Mouse (Mus musculus) heart, embryonic 16.5 days (tissue): ENCODE results near the gene Galp. TPM values are rescaled to one million over a fixed set of nuclear protein-coding genes. Genes with fewer than 3 reads are reported as not detected.

Source experiments
- ATAC-seq: fragments of 200-750 bp; cut with Nextera tagmentation; replicated peaks from 2 replicates; pipeline ENCODE4 v1.8.0; 2017; ENCODE audit warnings: moderate number of reproducible peaks; ENCODE audit not compliant: insufficient read depth, low FRiP score; ENCODE audit errors: extremely low read depth
- H3K27ac ChIP-seq: fragments of 300-500 bp; sonication (generic); 2 replicates; pipeline ENCODE4 v1.5.1; 2014; ENCODE audit warnings: mild to moderate bottlenecking, low read length, control low read depth, moderate library complexity
- H3K27me3 ChIP-seq: fragments of 300-500 bp; sonication (generic); 2 replicates; pipeline ENCODE4 v1.6.1; 2014; ENCODE audit warnings: low read length, mixed read lengths; ENCODE audit not compliant: control insufficient read depth, insufficient read depth
- H3K36me3 ChIP-seq: fragments of 300-500 bp; sonication (generic); 2 replicates; pipeline ENCODE4 v1.6.1; 2014; ENCODE audit not compliant: control insufficient read depth, insufficient read depth
- H3K4me1 ChIP-seq: fragments of 300-500 bp; sonication (generic); 2 replicates; pipeline ENCODE4 v1.6.1; 2014; ENCODE audit warnings: low read length, mixed read lengths; ENCODE audit not compliant: control insufficient read depth, insufficient read depth
- H3K4me2 ChIP-seq: fragments of 300-500 bp; sonication (generic); 2 replicates; pipeline ENCODE4 v1.6.1; 2014; ENCODE audit warnings: low read depth, mild to moderate bottlenecking, control low read depth, low read length
- H3K4me3 ChIP-seq: fragments of 300-500 bp; sonication (generic); 2 replicates; pipeline ENCODE4 v1.5.1; 2014; ENCODE audit warnings: mild to moderate bottlenecking, control low read depth, low read length
- H3K9ac ChIP-seq: fragments of 300-500 bp; sonication (generic); 2 replicates; pipeline ENCODE4 v1.6.1; 2014; ENCODE audit warnings: low read length, control low read depth
- H3K9me3 ChIP-seq: fragments of 300-500 bp; sonication (generic); replicated peaks from 2 replicates; pipeline ENCODE4 v1.6.1; 2016; ENCODE audit warnings: low read length; ENCODE audit not compliant: control insufficient read depth
- WGBS: fragments of 180-500 bp; shearing (Covaris S2); extraction: QIAGEN DNeasy Blood & Tissue Kit; methylation state at CpG from one replicate; pipeline ENCODE4 v1.1.7; 2014; 5-methylcytosine and 5-hydroxymethylcytosine counted together
- polyA plus RNA-seq: library from polyadenylated mRNA; unstranded; fragments of >200 nt; fragmentation: Nextera tagmentation; extraction: Ambion mirVana; gene quantifications from 2 replicates; pipeline ENCODE4 v1.2.1, GENCODE M21; 2015

Gene Galp
- polyA plus RNA-seq, 1 experiment from 2014 or later = not detected

DNA sequence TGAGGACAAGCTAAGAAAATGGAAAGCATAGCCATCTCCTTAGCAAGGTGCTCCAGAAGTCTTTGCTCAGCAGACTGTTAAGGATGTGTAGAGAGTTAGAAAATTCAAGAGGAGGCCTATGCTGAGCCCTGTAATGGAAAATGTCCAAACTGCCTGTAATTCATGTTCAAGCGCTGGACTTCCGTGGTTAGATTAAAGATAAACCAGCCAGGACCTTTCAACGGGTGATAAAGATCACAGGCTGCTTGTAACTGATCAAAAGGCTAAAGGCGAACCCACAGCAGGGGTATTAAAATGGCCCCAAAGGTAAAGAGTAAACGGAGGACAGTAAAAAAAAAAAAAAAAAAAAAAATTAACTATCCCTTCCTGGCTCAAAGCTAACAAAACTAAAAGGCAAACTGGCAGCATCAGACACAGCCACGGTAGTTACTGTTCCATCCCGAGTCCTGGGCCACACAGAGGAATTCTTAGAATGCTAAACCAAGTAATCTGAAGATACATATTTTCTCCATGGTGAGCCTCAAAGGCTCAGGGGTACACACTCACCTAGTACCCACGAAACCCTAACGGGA, 39.9 kb upstream of the Galp start:
- peak overlapping the region; percentile 74; the same call in 1 of the 2 replicates for H3K4me3 ChIP-seq
- no peaks in the 10 kb centered on the region for H3K36me3 ChIP-seq
- no peaks in the 10 kb centered on the region for H3K27me3 ChIP-seq
- H3K9ac ChIP-seq = peak overlapping the region; percentile 94
- peak overlapping the region; percentile 79 for H3K4me2 ChIP-seq
- peaks cover 36% of the 10 kb centered on the region for H3K4me1 ChIP-seq
- ATAC-seq = no peak
- peak overlapping the region; percentile 96; the same call in 1 of the 2 replicates for H3K27ac ChIP-seq
- 45% methylated on average over 9 of the region's 9 CpGs for WGBS
- no peaks in the 10 kb centered on the region for H3K9me3 ChIP-seq

DNA sequence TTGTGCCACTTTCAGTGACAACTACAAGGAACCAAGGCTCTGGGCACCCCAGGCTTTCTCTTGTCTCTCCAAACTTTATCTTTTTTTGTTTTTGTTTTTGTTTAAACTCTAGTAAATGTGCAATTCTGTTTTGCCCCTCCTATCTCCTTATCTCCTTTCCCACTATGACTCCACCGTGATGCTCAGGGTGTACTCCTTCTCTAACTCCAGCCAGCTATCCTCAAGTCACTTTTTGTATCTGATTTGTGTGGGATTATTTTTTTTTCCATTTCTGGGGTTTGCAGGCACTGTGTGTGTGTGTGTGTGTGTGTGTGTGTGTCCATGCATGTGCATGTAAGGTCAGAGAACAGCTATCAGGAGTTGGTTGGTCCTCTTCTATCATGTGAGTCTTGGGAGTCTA, 39.4 kb upstream of the Galp start:
- Histone ChIP-seq H3K4me1 (peaks cover 33% of the 10 kb centered on the region), H3K4me2 (no peak overlapping the region), H3K36me3 (no peaks in the 10 kb centered on the region), H3K9ac (no peak overlapping the region), H3K9me3 (no peaks in the 10 kb centered on the region), H3K4me3 (no peak overlapping the region), H3K27me3 (no peaks in the 10 kb centered on the region), H3K27ac (no peak overlapping the region)
- WGBS = 37% methylated on average over 1 of the region's 1 CpGs
- no peak for ATAC-seq

DNA sequence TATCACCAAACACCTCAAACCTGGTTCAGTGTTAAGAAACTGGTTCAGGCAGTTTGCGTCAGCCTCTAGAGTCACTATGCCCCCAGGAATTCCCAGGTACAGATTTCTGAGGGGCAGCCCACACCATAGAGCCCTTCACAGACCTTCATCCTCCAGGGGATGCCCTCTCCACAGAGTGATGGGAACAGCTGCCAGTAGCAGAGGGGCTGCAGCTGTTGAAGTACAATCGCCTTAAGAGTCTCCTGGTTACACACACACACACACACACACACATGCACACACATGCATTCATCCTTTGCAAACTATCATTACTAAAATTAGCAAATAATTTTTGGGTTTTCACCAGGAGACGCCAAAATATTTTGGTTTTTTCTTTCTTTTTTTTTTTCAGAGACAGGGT, 37.3 kb upstream of the Galp start:
- Histone ChIP-seq H3K4me1 (peaks cover 12% of the 10 kb centered on the region), H3K36me3 (no peaks in the 10 kb centered on the region), H3K27ac (no peak overlapping the region), H3K9me3 (no peaks in the 10 kb centered on the region), H3K4me3 (no peak overlapping the region), H3K9ac (no peak overlapping the region), H3K27me3 (no peaks in the 10 kb centered on the region), H3K4me2 (no peak overlapping the region)
- 77% methylated on average over 3 of the region's 3 CpGs for WGBS
- no peak for ATAC-seq

DNA sequence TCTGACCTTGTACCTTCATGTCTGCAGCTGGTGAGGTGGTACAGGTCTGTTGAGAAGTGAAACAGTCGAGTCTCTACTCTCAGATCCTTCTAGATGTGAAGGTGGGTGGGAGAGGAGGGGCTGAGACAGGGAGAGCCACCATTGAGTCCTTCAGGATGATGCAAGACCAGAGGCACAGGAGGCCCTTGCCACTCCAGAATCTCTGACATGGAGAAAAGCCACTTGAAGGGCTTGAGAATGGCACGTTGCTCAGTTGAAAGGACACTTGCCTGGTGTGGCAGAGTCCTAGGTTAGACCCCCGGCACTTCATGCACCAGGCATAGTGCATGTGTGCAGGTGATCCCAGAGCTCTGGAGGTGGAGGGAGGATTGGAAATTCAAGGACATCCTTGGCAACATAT, 35.3 kb upstream of the Galp start:
- Histone ChIP-seq H3K36me3 (no peaks in the 10 kb centered on the region), H3K27ac (no peak overlapping the region), H3K9me3 (no peaks in the 10 kb centered on the region), H3K4me3 (no peak overlapping the region), H3K4me1 (peaks cover 8% of the 10 kb centered on the region), H3K27me3 (no peaks in the 10 kb centered on the region), H3K4me2 (no peak overlapping the region), H3K9ac (no peak overlapping the region)
- WGBS = 44% methylated on average over 3 of the region's 3 CpGs
- ATAC-seq = no peak

DNA sequence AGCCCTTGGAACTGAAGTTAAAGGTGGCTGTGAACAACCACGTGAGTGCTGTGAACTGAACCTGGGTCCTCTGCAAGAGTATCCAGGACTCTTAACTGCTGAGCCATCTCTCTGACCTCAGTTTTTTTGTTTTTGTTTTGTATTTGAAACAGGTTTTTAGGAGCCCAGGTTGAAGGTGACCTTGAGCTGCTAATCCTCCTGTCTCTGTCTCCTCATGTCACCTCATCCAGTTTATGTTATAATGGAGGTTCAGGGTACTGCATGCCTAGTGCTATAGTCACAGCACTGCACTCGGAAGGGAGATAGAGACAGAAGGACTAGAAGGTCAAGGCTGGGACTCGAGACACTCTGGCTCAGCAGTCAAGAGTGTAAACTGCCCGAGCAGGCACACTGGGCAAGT, 34.7 kb upstream of the Galp start:
- no peak for ATAC-seq
- no peaks in the 10 kb centered on the region for H3K27me3 ChIP-seq
- H3K9me3 ChIP-seq = no peaks in the 10 kb centered on the region
- no peak overlapping the region for H3K4me2 ChIP-seq
- H3K9ac ChIP-seq = no peak overlapping the region
- no peak overlapping the region for H3K27ac ChIP-seq
- WGBS = 68% methylated on average over 4 of the region's 4 CpGs
- no peak overlapping the region for H3K4me3 ChIP-seq
- no peaks in the 10 kb centered on the region for H3K36me3 ChIP-seq
- peaks cover 2% of the 10 kb centered on the region; the same call in 1 of the 2 replicates for H3K4me1 ChIP-seq

DNA sequence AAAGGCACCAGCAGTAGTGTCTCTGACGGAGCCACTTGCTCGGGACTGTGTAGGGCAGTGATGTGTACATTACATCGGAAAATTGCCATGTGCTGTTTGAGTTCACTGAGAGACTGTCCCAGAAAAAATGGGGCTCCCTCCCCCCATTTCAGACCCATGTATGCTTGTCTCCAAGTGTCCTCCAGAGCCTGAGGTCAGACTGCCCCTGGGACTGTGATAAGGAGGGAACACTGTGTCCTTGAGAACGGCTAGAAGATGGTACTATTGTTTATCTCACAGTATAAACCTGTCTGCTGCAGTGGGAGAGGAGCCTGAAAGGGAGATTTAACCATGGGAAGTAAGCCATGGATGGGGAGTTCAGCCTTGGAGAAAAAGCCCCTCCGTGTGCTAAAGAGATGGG, 32.2 kb upstream of the Galp start:
- no peak overlapping the region for H3K4me3 ChIP-seq
- no peaks in the 10 kb centered on the region for H3K9me3 ChIP-seq
- H3K27me3 ChIP-seq = no peaks in the 10 kb centered on the region
- no peak overlapping the region for H3K9ac ChIP-seq
- WGBS = 50% methylated on average over 5 of the region's 5 CpGs
- no peaks in the 10 kb centered on the region for H3K36me3 ChIP-seq
- H3K4me2 ChIP-seq = no peak overlapping the region
- no peaks in the 10 kb centered on the region for H3K4me1 ChIP-seq
- ATAC-seq = no peak
- H3K27ac ChIP-seq = no peak overlapping the region

DNA sequence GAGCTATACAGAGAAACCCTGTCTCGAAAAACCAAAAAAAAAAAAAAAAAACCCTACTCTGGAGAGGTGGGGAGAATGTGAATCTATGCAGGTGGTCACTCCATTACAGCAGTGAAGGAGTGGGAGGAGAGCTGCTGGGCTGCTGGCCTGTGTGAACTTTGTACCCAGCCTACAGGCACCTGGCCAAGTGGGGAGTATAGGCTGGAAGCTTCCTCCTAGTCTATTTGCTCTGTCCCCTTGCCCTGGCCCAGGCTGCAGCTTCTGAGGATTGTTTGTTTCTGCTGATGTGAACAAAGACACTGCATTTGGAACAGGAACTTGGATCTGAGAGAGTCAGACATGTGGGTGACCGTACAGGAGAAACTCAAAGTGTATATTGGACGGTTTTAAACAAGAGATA, 27.5 kb upstream of the Galp start:
- Histone ChIP-seq H3K4me1 (peaks cover 8% of the 10 kb centered on the region), H3K27me3 (no peaks in the 10 kb centered on the region), H3K27ac (no peak overlapping the region), H3K4me3 (no peak overlapping the region), H3K4me2 (no peak overlapping the region), H3K9ac (no peak overlapping the region), H3K36me3 (no peaks in the 10 kb centered on the region), H3K9me3 (no peaks in the 10 kb centered on the region)
- no peak for ATAC-seq
- WGBS = 49% methylated on average over 3 of the region's 3 CpGs

DNA sequence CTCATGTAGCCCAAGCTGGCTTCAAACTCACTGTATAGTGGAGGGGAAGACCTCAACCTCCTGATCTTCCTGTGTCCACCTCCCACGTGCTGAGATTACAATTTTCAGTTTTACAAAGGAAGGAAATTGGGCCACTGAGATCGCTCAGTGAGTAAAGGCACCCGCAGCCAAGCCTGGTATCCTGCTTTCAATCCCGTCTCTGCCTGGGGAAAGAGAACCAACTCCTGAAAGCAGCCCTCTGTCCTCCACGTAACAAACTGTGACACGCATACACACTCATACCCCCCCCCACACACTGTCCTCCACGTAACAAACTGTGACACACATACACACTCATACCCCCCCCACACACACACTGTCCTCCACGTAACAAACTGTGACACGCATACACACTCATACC, 26.5 kb upstream of the Galp start:
- no peak overlapping the region for H3K27ac ChIP-seq
- WGBS = 68% methylated on average over 9 of the region's 9 CpGs
- H3K27me3 ChIP-seq = no peaks in the 10 kb centered on the region
- H3K9me3 ChIP-seq = no peaks in the 10 kb centered on the region
- H3K4me2 ChIP-seq = no peak overlapping the region
- peaks cover 15% of the 10 kb centered on the region for H3K4me1 ChIP-seq
- no peak for ATAC-seq
- H3K36me3 ChIP-seq = no peaks in the 10 kb centered on the region
- H3K9ac ChIP-seq = no peak overlapping the region
- H3K4me3 ChIP-seq = no peak overlapping the region

DNA sequence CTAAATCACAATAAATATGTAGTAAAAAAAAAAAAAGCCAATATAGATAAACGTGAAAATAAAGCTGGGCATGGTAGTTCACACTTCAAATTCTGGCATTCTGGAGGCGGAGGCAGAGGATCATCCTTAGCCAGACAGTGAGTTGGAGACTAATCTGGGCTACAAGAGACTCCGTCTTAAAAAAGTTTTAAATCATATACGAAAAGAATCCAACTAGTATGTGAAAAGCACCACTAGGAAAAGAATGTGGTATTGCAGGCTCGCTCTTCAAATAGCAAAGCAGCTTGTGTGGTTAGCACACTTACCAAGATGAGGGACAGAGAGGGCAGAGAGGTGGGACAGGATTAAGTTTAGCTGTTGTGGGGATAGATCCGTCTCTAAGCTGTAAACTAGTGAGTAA, 26.0 kb upstream of the Galp start:
- WGBS = 51% methylated on average over 6 of the region's 6 CpGs

More for the DNA sequence above, 26.0 kb upstream of the Galp start:
- H3K4me3 ChIP-seq = peak overlapping the region; percentile 78
- H3K9ac ChIP-seq = peak overlapping the region; percentile 89
- ATAC-seq = no peak
- peak overlapping the region; percentile 99 for H3K4me2 ChIP-seq
- H3K9me3 ChIP-seq = no peaks in the 10 kb centered on the region
- H3K27me3 ChIP-seq = no peaks in the 10 kb centered on the region
- no peaks in the 10 kb centered on the region for H3K36me3 ChIP-seq
- H3K4me1 ChIP-seq = peaks cover 15% of the 10 kb centered on the region
- peak overlapping the region; percentile 85; the same call in 1 of the 2 replicates for H3K27ac ChIP-seq
